Mouse (Mus musculus): ENCODE measurements around the gene Suds3. TPM values are rescaled to one million over a fixed set of nuclear protein-coding genes. Genes with fewer than 3 reads are reported as not detected.

The Suds3 gene
- 49.5 and 55.5 TPM in 2 replicates for polyA plus RNA-seq (2014; fragmentation: Nextera tagmentation; extraction: Ambion mirVana)

DNA sequence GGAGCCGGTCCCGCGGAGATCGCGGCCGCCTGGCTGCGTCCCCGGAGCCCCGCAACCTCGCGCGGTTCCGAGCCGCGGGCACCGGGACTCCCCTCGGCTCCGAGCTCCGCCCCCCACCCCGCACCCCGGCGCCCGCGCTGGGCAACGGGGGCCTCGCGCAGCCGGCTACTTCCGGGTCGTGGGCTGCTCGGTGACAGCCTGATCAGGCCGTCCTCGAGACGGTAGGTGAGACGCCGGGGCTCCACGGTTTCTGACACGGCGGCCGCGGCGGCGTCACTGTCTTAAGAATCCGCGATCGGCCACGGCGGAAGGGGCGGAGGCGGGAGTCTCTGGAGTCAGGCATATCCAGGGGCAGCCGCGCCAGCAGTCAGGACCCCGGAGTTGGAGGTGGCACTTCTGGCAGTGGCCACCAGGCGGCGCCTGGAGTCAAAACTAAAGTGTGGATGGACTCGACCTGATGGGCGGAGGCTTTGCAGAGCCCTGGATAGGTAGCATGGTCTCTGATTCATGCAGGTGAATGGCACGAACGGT is at the start of gene Suds3:
TSS of gene Suds3 (minus strand) at position 278 of the 531 bp plus-strand sequence.
- under 1% methylated on average over 58 of the region's 59 CpGs for WGBS
- ATAC-seq (peak; percentile 83), DNase-seq (ENCODE audit: low spot score) (peak; percentile 89)
- Histone ChIP-seq H3K4me1 (ENCODE audit: control insufficient read depth, insufficient read depth, low read length) (peaks cover 6% of the 10 kb centered on the region), H3K9ac (ENCODE audit: low read length) (peak within 1 kb of the TSS; percentile 89), H3K4me2 (ENCODE audit: low read length) (peak within 1 kb of the TSS; percentile 64), H3K36me3 (ENCODE audit: control insufficient read depth, insufficient read depth, low read length) (peaks cover 21% of the 10 kb centered on the region), H3K27me3 (replicated peaks; ENCODE audit: control insufficient read depth, insufficient read depth, low read length) (no peaks in the 10 kb centered on the region), H3K4me3 (ENCODE audit: low read depth, low read length) (peak within 1 kb of the TSS; percentile 93), H3K9me3 (replicated peaks; ENCODE audit: control insufficient read depth, low read length) (no peaks in the 10 kb centered on the region), H3K27ac (ENCODE audit: low read depth, low read length) (peak within 1 kb of the TSS; percentile 83)

DNA sequence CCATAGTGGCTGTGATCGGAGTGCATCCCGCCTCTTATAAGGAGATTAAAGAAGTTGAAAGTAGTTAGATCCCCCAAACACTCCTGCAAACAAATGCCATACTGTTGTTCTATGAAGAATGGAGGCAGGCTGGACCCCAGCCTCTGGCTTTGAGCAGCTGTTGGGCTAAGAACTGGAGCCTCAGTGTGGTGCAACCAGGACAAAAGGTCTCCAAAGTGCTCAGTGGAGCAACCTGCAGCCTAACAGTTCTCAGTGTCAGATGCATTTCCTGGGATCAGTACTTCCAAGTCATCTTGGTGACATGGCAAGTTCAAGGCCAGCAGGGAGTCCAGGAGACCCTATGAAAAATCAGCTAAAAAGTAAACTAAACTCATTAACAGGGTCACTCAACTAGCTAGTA is 49.0 kb upstream of the Suds3 start:
- Histone ChIP-seq H3K4me3 (ENCODE audit: low read depth, low read length) (no peak overlapping the region), H3K4me2 (ENCODE audit: low read length) (no peak overlapping the region), H3K27me3 (replicated peaks; ENCODE audit: control insufficient read depth, insufficient read depth, low read length) (no peaks in the 10 kb centered on the region), H3K36me3 (ENCODE audit: control insufficient read depth, insufficient read depth, low read length) (no peaks in the 10 kb centered on the region), H3K4me1 (ENCODE audit: control insufficient read depth, insufficient read depth, low read length) (no peaks in the 10 kb centered on the region), H3K9me3 (replicated peaks; ENCODE audit: control insufficient read depth, low read length) (no peaks in the 10 kb centered on the region), H3K9ac (ENCODE audit: low read length) (no peak overlapping the region), H3K27ac (ENCODE audit: low read depth, low read length) (no peak overlapping the region)
- DNase-seq (ENCODE audit: low spot score) (no peak), ATAC-seq (no peak)
- WGBS = 62% methylated on average over 2 of the region's 2 CpGs

DNA sequence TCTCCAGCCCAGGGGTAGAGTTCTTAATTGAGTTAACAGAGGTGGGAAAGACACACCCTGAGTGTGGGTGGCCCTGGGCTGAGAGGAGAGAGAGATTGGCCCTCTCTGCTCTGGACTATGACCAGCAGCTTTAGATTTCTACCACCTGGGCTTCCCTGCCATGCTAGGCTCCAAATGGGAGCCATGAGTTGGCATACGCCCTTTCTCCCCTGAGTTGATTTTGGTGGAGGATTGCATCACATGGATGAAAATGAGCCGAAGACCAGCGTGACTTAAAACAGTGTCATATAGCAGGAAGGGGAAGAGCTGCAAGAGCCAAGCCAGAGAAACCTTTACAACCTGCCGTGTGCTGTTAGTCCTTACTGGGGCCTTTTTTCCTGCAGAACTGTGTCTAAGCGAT is 48.6 kb upstream of the Suds3 start:
- Histone ChIP-seq H3K4me2 (ENCODE audit: low read length) (no peak overlapping the region), H3K36me3 (ENCODE audit: control insufficient read depth, insufficient read depth, low read length) (no peaks in the 10 kb centered on the region), H3K27me3 (replicated peaks; ENCODE audit: control insufficient read depth, insufficient read depth, low read length) (no peaks in the 10 kb centered on the region), H3K9ac (ENCODE audit: low read length) (no peak overlapping the region), H3K4me1 (ENCODE audit: control insufficient read depth, insufficient read depth, low read length) (no peaks in the 10 kb centered on the region), H3K4me3 (ENCODE audit: low read depth, low read length) (no peak overlapping the region), H3K9me3 (replicated peaks; ENCODE audit: control insufficient read depth, low read length) (no peaks in the 10 kb centered on the region), H3K27ac (ENCODE audit: low read depth, low read length) (no peak overlapping the region)
- WGBS = 88% methylated on average over 5 of the region's 5 CpGs
- no peak for ATAC-seq
- no peak for DNase-seq (ENCODE audit: low spot score)

DNA sequence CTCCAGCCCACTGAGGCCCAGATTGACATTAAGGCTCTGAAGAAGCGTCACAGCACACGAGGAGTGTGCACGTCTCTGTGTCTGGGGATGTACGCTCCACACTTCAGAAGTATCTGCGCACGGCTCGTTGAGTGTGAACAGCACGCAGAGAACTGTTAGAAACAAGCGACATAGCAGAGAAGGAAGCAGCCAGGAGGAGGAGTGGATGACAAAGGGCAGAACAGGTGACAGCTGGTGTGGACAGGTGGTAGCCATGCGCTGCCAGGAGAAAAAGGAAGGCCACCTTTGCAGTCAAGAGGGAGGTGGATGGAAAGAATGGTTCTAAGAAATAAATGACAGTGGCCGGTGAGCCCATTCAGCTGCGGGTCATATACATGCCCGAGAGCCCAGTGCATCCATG is 47.9 kb upstream of the Suds3 start:
- Histone ChIP-seq H3K4me1 (ENCODE audit: control insufficient read depth, insufficient read depth, low read length) (no peaks in the 10 kb centered on the region), H3K4me3 (ENCODE audit: low read depth, low read length) (no peak overlapping the region), H3K27ac (ENCODE audit: low read depth, low read length) (no peak overlapping the region), H3K36me3 (ENCODE audit: control insufficient read depth, insufficient read depth, low read length) (no peaks in the 10 kb centered on the region), H3K9ac (ENCODE audit: low read length) (no peak overlapping the region), H3K27me3 (replicated peaks; ENCODE audit: control insufficient read depth, insufficient read depth, low read length) (no peaks in the 10 kb centered on the region), H3K4me2 (ENCODE audit: low read length) (no peak overlapping the region), H3K9me3 (replicated peaks; ENCODE audit: control insufficient read depth, low read length) (no peaks in the 10 kb centered on the region)
- DNase-seq (ENCODE audit: low spot score) (no peak), ATAC-seq (no peak)
- 91% methylated on average over 13 of the region's 13 CpGs for WGBS

DNA sequence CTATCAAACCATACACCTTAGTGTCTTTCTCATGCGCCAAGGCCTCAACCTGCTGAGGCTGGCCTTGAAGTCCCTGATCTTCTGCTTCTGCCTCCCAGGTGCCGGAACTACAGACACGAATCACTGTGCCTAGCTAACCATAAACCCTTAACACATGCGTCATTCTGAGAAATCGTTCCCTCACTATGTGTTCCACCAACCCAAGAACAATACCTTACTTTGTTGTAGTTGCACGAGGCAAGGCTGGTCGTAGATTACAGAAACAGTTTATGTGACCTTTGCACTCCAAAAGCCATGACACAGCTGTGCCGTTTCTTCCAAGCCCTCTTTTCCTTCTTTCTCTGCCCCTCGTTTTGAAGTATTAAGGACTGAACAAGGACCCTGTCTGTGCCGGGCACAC is 44.6 kb upstream of the Suds3 start:
- 68% methylated on average over 10 of the region's 10 CpGs for WGBS
- Histone ChIP-seq H3K9ac (ENCODE audit: low read length) (no peak overlapping the region), H3K9me3 (replicated peaks; ENCODE audit: control insufficient read depth, low read length) (no peaks in the 10 kb centered on the region), H3K4me2 (ENCODE audit: low read length) (no peak overlapping the region), H3K27ac (ENCODE audit: low read depth, low read length) (no peak overlapping the region), H3K36me3 (ENCODE audit: control insufficient read depth, insufficient read depth, low read length) (no peaks in the 10 kb centered on the region), H3K4me3 (ENCODE audit: low read depth, low read length) (no peak overlapping the region), H3K27me3 (replicated peaks; ENCODE audit: control insufficient read depth, insufficient read depth, low read length) (no peaks in the 10 kb centered on the region), H3K4me1 (ENCODE audit: control insufficient read depth, insufficient read depth, low read length) (no peaks in the 10 kb centered on the region)
- ATAC-seq (no peak), DNase-seq (ENCODE audit: low spot score) (no peak)

DNA sequence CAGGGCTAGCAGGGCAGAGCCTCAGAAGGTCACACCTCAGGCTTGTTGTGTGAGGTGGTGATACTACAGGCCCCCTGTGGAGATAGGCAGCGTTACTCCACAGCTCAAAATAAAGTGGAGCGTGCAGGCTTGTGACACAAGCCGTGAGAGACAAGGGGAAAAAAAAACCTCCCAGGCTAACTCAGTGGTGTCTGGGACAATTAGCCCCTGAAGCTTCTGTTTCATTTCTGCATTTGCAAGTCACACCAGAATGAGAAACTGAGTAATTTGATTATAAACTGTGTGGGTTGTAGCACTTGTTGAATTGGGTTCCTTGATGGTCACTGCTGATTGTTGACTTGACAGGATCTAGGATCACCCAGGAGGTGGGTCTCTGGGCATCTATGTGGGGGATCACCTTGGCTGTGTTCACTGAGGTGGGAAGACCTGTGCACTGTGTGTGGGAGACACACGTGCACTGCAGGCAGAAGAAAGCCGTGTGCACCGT is 43.9 kb upstream of the Suds3 start:
- Histone ChIP-seq H3K4me3 (ENCODE audit: low read depth, low read length) (no peak overlapping the region), H3K27ac (ENCODE audit: low read depth, low read length) (no peak overlapping the region), H3K4me1 (ENCODE audit: control insufficient read depth, insufficient read depth, low read length) (no peaks in the 10 kb centered on the region), H3K9ac (ENCODE audit: low read length) (no peak overlapping the region), H3K36me3 (ENCODE audit: control insufficient read depth, insufficient read depth, low read length) (no peaks in the 10 kb centered on the region), H3K27me3 (replicated peaks; ENCODE audit: control insufficient read depth, insufficient read depth, low read length) (no peaks in the 10 kb centered on the region), H3K9me3 (replicated peaks; ENCODE audit: control insufficient read depth, low read length) (no peaks in the 10 kb centered on the region), H3K4me2 (ENCODE audit: low read length) (no peak overlapping the region)
- no peak for DNase-seq (ENCODE audit: low spot score)
- ATAC-seq = no peak
- 53% methylated on average over 6 of the region's 6 CpGs for WGBS

DNA sequence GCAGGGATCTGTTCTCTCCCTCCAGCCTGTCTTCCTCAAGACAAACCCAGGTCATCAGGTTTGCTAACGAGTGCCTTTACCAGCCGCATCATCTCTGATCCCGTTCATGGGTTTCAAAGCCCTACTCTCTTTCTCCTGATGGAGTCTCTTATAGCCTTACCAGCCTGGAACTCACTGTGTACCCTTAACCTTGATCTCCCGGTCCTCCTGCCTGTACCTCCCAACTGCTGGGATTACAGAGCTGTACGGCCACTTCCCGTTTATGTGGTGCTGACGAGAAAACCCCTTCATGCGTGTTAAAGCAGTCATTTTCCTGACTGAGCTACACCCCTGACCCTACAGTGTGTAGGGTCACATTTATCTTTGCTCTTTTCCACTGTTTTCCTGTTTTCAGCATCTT is 43.4 kb upstream of the Suds3 start:
- no peaks in the 10 kb centered on the region for H3K36me3 ChIP-seq (ENCODE audit: control insufficient read depth, insufficient read depth, low read length)
- H3K9ac ChIP-seq (ENCODE audit: low read length) = no peak overlapping the region
- no peak for DNase-seq (ENCODE audit: low spot score)
- ATAC-seq = no peak
- H3K4me2 ChIP-seq (ENCODE audit: low read length) = no peak overlapping the region
- H3K4me1 ChIP-seq (ENCODE audit: control insufficient read depth, insufficient read depth, low read length) = no peaks in the 10 kb centered on the region
- no peak overlapping the region for H3K4me3 ChIP-seq (ENCODE audit: low read depth, low read length)
- no peaks in the 10 kb centered on the region for H3K9me3 ChIP-seq (replicated peaks; ENCODE audit: control insufficient read depth, low read length)
- H3K27ac ChIP-seq (ENCODE audit: low read depth, low read length) = no peak overlapping the region
- 62% methylated on average over 8 of the region's 8 CpGs for WGBS
- H3K27me3 ChIP-seq (replicated peaks; ENCODE audit: control insufficient read depth, insufficient read depth, low read length) = no peaks in the 10 kb centered on the region

DNA sequence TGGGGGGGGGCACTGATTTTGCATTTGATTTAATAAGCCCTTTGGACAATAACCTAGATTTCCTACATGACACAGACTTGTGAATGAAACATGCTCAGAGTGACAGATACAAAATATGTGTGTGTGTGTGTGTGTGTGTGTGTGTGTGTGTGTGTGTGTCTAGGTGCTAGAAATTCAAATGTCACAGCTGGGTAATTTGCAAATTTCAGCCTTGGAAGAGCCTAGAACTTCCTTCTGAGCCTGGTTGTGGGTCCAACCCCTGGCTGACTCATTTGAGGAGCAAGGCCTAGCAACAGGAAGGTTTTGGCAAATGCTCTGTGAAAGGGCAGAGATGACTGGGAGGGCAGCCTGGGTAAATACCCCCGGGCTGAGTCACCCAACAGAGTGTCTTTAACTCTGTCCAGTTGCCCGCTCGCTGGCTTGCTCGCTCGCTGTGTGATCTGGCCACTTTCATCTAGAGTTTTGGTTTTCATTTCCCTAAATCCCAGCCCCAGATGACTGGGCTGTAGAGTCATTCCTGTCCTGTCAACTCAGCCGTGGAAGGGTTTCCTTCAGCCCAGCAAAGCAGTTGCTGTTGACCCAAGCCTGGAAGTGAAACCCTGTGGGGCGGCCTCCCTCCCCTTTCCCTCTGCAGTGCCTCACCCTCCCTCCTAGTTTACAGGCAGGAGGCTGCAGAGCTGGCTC is 42.6 kb upstream of the Suds3 start:
- no peaks in the 10 kb centered on the region for H3K36me3 ChIP-seq (ENCODE audit: control insufficient read depth, insufficient read depth, low read length)
- WGBS = 83% methylated on average over 7 of the region's 7 CpGs
- H3K4me1 ChIP-seq (ENCODE audit: control insufficient read depth, insufficient read depth, low read length) = no peaks in the 10 kb centered on the region
- no peak overlapping the region for H3K4me2 ChIP-seq (ENCODE audit: low read length)
- DNase-seq (ENCODE audit: low spot score) = no peak
- no peak for ATAC-seq
- no peak overlapping the region for H3K4me3 ChIP-seq (ENCODE audit: low read depth, low read length)
- H3K27ac ChIP-seq (ENCODE audit: low read depth, low read length) = no peak overlapping the region
- H3K9ac ChIP-seq (ENCODE audit: low read length) = no peak overlapping the region
- H3K27me3 ChIP-seq (replicated peaks; ENCODE audit: control insufficient read depth, insufficient read depth, low read length) = no peaks in the 10 kb centered on the region
- H3K9me3 ChIP-seq (replicated peaks; ENCODE audit: control insufficient read depth, low read length) = no peaks in the 10 kb centered on the region

DNA sequence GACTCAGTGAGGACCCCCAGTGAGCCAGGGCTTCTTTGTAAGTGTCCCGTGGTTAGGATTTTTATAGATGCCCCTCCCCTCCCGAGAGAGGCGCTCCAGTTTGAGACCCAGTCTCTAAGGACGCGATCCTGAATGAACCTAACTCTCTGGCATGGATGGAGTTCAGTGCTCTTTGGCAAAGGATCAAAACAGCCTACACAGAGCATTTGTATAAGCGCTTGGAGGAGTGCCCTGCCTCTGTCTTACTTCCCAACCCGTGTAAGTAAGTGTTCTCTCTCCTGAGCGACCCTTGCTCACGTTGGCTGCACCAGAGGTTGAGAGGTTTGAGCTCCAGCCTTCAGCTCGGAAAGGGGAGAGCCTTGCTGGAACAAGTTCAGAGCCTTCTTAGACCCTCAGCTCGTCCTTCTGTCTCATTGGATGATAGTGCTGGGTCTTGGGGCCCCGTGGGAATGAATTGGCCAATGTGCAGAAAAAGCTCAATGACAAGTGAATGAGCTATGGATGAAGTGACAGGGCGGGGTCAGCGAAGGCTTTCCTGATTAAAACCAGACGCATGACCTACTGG is 37.7 kb upstream of the Suds3 start:
- no peaks in the 10 kb centered on the region for H3K9me3 ChIP-seq (replicated peaks; ENCODE audit: control insufficient read depth, low read length)
- no peak overlapping the region for H3K4me3 ChIP-seq (ENCODE audit: low read depth, low read length)
- H3K27ac ChIP-seq (ENCODE audit: low read depth, low read length) = no peak overlapping the region
- WGBS = 71% methylated on average over 15 of the region's 15 CpGs
- H3K27me3 ChIP-seq (replicated peaks; ENCODE audit: control insufficient read depth, insufficient read depth, low read length) = no peaks in the 10 kb centered on the region
- DNase-seq (ENCODE audit: low spot score) (peak; percentile 30), ATAC-seq (no peak)
- H3K4me2 ChIP-seq (ENCODE audit: low read length) = no peak overlapping the region
- no peak overlapping the region for H3K9ac ChIP-seq (ENCODE audit: low read length)
- H3K36me3 ChIP-seq (ENCODE audit: control insufficient read depth, insufficient read depth, low read length) = no peaks in the 10 kb centered on the region
- no peaks in the 10 kb centered on the region for H3K4me1 ChIP-seq (ENCODE audit: control insufficient read depth, insufficient read depth, low read length)

Data from forebrain, embryonic 14.5 days (tissue).